Mouse (Mus musculus): ENCODE measurements around the gene Csf1.
A peak's percentile ranks its signal among the peaks of the same experiment; 100 is the strongest.

Gene Csf1

DNA sequence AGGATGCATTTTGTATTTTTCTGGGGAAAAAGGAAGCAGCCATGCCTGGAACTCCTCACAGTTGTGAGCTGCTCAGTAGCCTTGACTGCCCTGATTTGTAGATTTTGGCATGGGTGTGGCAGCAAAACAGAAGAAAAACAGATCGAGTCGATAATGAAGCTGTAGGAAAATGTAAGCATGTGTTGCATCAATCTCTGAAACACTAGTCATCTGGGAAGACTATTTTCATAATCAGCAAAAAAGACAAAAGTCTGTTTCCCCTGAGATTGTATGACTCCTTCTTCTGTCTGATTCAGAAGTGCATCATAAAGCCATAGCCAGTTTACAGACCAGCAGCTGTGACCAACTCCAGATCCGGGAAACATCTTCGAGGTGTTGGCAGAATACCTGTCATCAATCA lies 53.0 kb downstream of the Csf1 start:
- DNase-seq (ENCODE audit: extremely low read depth, low read depth), result no peak

GRCm38 (mm10) chr3:107706164-107706563 lies 54.1 kb downstream of the Csf1 start:
- no peak for DNase-seq (ENCODE audit: extremely low read depth, low read depth)

- no peak for DNase-seq (ENCODE audit: extremely low read depth, low read depth)
Observed at GRCm38 (mm10) chr3:107704371-107704705, 55.9 kb downstream of the Csf1 start.

DNA sequence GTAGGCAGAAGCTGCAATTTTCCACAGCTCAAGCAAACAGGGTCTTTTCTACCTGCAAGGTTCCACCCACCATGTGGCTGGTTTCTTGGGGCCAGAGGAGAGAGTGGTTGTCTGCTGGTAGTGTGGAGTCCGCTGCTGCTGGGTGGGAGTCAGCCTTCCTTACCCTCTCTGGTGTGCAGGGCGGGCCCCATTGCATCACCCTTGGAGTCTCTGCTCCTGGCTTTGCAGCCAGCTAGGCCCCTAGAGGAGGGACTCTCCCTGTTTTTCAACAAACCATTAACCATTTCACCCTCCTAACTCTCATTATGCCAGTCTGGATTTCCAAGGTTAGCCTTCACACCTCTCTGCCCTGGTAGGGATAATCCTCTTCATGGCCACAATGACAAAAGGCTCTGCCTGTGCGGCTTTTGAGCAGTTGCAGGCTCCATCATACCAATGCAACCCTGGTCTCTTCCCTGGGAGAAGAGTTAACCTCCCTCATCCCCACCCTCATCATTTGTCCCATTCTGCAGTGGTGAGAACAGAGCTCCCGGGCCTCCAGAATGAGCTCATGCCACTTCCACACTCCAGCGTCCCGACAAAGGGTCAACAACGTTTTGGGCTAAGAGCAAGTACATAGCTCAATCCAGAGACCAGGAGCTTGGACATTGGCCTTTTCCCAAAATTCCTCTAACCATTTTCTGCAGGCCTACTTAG lies 56.4 kb downstream of the Csf1 start:
- DNase-seq (ENCODE audit: extremely low read depth, low read depth), result no peak

GRCm38 (mm10) chr3:107701767-107702394 lies 58.4 kb downstream of the Csf1 start:
- no peak for DNase-seq (ENCODE audit: extremely low read depth, low read depth)

GRCm38 (mm10) chr3:107700625-107701024 lies 59.6 kb downstream of the Csf1 start:
- DNase-seq (ENCODE audit: extremely low read depth, low read depth), result no peak

GRCm38 (mm10) chr3:107696910-107697309 lies 63.4 kb downstream of the Csf1 start:
- no peak for DNase-seq (ENCODE audit: extremely low read depth, low read depth)

DNA sequence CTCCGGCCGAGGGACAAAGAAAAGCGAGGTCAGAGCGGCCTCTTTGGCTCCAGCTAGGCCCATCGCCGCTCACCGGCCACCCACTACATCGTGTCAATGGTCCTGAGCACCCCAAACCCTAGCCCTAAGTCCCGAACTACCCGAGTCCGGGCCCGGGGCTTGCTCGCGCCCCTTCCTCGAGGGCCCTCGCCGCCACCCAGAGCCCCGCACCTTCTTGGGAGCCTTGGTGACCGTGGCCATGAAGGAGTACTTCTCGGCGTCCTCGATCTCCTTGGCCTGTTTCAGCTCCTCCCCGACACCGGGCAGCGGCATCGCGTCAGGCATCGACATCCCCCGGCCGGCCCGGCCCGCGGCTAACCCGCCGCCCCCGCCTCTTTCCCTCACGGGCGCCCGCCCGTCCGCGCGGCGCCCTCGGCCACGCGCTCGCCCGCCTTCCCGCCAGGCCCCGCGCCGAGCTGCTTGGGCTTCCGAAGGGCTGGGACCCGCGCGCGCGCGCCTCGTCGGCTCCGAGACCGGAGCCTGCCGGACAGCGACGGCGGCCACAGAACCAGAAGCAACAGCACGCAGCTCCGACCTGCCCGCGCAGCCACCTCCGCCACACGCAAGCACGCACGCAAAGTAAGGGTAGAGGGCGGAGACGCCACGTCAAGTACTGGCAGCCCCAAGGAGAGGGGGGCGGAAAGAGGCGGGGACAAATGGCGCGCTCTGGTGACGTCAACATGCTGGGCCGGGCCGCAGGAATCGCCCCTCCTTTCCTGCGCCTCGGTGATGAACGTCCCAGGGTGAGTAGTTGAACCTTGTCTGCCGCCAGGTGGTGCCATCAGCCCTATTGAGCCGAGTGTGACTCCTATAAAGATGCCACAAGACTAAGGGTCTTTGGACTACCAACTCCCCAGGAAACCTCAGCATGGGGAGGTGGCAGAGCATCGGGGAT lies 64.1 kb downstream of the Csf1 start, which contains the start of gene Ahcyl1:
Gene Ahcyl1, minus strand, starts transcription at position 613 of the 934 bp plus-strand sequence.
- DNase-seq (ENCODE audit: extremely low read depth, low read depth), result peak; percentile 93

GRCm38 (mm10) chr3:107695219-107695947 lies 64.9 kb downstream of the Csf1 start:
- no peak for DNase-seq (ENCODE audit: extremely low read depth, low read depth)

DNA sequence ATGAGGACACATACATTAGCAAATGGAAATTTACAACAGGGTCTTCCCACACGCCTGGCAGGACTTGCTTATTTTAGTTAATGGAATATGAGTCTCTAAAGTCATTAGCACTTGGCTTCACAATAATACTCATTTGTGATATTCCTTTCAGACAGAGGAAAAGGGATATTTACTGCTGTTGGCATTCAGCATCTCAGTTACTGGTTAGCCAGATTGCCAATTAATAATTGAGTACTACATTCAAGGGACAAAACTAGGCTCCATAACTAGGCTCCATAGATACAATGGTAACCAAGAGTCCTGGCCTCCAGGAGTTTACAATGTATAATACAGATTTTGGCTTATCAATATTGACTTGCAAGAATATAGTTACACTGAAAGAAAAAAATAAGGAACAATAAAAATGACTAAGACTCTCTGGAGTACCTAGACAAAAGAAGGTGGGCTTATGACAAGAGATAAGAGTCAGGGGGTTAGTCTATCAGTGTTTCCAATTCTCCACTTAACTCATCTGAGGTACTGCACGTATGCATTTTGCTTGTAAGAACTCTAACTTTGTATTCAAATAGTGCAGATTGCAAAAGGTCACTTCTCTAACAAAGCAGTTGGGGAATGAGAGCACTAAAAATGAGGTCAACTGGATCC lies 65.9 kb downstream of the Csf1 start:
- DNase-seq (ENCODE audit: extremely low read depth, low read depth), result peak; percentile 36

Data from MEL-GATA-1-ER (cell line).